Mouse (Mus musculus): ENCODE measurements around the gene Rcbtb2.

The Rcbtb2 gene

GRCm38 (mm10) chr14:73210196-73210595, 87.4 kb downstream of the Rcbtb2 start:
- DNase-seq (ENCODE audit: low spot score) = no peak

- DNase-seq (ENCODE audit: low spot score) = no peak
These were observed 88.6 kb downstream of the Rcbtb2 start for GRCm38 (mm10) chr14:73211477-73211876.

GRCm38 (mm10) chr14:73217062-73217461, 94.2 kb downstream of the Rcbtb2 start:
- DNase-seq (ENCODE audit: low spot score) = no peak

DNA sequence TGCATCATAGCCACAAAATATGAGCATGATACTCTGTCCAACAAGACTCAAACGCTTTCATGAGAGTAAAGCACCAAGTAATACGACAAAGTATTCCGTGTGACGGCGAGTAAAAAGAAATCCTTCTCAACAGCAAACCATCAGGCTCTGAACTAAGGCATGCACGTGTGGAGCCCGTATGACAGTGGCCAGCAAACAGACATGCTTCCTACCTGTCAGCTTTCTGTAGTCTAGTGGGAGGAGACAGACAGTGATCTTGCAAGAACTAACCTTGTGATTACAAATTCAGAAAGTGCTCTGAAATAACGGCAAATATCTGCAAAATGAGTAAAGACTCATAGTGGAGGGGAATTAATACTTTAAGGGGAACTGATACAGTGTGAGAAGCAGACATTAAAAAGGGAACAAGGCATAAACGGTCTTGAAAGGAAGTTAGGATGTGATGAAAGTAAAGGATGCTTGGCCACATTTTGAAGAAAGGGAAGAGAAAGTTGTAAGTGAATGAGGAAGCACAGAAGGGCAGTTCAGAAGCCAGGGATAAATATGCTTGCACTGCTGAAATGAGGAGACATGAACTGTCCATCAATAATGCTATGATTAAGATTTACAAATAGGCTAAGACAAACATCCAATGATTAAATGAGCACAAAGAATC, 99.6 kb downstream of the Rcbtb2 start:
- DNase-seq (ENCODE audit: low spot score) = no peak

GRCm38 (mm10) chr14:73226346-73226745, 103.5 kb downstream of the Rcbtb2 start:
- DNase-seq (ENCODE audit: low spot score) = no peak

GRCm38 (mm10) chr14:73226849-73227248, 104.0 kb downstream of the Rcbtb2 start:
- no peak for DNase-seq (ENCODE audit: low spot score)

GRCm38 (mm10) chr14:73231286-73231982, 108.6 kb downstream of the Rcbtb2 start:
- no peak for DNase-seq (ENCODE audit: low spot score)

DNA sequence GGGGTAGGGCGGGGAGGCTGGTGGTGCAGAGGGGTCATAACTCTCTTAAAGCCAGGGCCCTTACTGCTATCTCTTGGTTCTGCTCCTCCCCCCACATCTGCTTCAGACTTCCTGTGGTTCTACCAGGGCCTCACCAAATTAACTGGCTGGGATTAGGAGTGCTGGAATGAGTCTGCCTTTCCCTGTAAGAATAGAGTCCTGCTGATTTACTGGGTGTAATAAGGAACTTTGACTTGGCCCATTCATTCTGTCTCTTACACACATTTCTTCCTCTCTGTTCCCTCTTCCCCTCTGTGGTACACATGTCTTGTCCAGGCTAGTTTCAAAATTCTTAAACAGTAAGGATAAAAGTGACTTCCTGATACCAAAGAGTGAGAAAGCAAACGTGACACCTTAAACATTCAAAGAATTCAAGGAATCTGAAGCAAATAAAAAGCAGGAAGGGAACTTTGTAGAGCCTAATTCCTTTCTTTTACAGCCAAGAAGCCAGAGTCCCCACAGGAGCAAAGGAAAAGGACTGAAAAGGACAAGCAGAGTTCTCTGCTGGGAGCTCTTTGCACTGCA, 111.7 kb downstream of the Rcbtb2 start:
- no peak for DNase-seq (ENCODE audit: low spot score)

DNA sequence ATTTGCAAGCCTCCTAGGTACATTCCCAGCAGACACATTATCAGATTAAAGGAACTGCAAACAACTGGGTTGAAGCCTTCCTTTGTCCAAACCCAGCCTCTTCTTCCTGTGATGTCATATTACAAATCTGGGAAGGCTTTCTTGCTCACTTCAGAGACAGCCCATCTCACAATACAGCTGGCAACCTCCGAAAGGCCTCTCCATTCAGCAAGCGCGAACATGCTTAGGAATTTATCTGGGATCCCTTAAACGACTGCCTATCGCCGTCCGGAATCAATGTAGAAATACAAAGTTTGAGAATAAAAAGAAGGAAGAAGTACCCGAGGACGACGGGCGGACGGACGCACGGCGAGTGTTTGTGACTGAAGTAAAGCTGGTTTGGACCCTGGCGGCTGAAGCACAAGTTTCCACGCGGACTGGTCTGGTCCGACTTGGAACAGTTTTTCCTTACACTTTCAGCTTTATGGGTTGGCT, 115.0 kb downstream of the Rcbtb2 start, which contains the start of gene Lpar6:
Gene Lpar6 (plus strand): TSS at position 48 of the 474 bp plus-strand sequence.
- peak; percentile 71 for DNase-seq (ENCODE audit: low spot score)

DNA sequence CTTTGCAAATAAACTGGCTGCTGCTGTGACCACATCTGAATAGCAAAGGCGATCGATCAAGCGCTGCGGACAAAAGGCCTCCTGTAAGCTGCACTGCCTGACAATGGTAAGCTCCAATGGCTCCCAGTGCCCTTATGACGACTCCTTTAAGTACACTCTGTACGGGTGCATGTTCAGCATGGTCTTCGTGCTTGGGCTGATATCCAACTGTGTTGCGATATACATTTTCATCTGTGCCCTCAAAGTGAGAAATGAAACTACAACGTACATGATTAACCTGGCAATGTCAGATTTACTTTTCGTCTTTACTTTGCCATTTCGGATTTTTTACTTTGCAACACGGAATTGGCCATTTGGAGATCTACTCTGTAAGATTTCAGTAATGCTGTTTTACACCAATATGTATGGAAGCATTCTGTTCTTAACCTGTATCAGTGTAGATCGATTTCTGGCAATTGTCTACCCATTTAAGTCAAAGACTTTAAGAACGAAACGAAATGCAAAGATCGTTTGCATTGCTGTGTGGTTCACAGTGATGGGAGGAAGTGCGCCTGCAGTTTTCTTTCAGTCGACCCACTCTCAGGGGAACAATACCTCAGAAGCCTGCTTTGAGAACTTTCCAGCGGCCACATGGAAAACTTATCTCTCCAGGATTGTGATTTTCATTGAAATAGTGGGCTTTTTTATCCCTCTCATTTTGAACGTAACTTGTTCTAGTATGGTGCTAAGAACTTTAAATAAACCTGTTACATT, 115.8 kb downstream of the Rcbtb2 start:
- DNase-seq (ENCODE audit: low spot score) = peak; percentile 38

- DNase-seq (ENCODE audit: low spot score) = no peak
These were observed 116.5 kb downstream of the Rcbtb2 start for GRCm38 (mm10) chr14:73239291-73239690.

GRCm38 (mm10) chr14:73239857-73240256, 117.0 kb downstream of the Rcbtb2 start:
- no peak for DNase-seq (ENCODE audit: low spot score)

DNA sequence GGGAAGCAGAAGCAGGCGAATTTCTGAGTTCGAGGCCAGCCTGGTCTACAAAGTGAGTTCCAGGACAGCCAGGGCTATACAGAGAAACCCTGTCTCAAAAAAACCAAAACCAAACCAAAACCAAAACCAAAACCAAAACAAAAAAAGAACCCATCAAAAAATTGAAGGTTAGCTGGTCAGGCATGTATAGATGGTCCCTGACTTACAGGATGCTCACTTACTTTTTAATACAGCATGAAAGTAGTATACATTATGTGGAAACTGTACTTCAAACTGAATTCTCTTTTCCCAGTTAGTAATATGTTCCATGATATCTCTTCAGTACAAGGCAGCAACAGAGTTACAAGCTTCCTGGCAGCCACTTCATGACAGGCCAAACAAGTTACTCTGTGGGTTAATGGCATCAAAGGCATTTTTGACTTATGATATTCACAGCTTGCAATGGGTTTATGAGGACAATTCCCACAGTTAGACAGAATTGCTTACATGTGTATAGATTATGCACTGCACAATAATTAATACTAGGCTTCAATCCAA, 121.3 kb downstream of the Rcbtb2 start:
- DNase-seq (ENCODE audit: low spot score) = no peak

GRCm38 (mm10) chr14:73250056-73250455, 127.2 kb downstream of the Rcbtb2 start:
- DNase-seq (ENCODE audit: low spot score) = no peak

- no peak for DNase-seq (ENCODE audit: low spot score)
These were observed 129.4 kb downstream of the Rcbtb2 start for GRCm38 (mm10) chr14:73252276-73252675.

GRCm38 (mm10) chr14:73253453-73254251, 130.8 kb downstream of the Rcbtb2 start:
- DNase-seq (ENCODE audit: low spot score) = peak; percentile 54

- DNase-seq (ENCODE audit: low spot score) = no peak
These were observed 131.6 kb downstream of the Rcbtb2 start for GRCm38 (mm10) chr14:73254412-73254811.

GRCm38 (mm10) chr14:73255426-73255970, 132.7 kb downstream of the Rcbtb2 start:
- DNase-seq (ENCODE audit: low spot score) = no peak

GRCm38 (mm10) chr14:73257348-73257747, 134.5 kb downstream of the Rcbtb2 start:
- no peak for DNase-seq (ENCODE audit: low spot score)

Measured in urinary bladder, postnatal 14 days (tissue).